Mouse (Mus musculus): ENCODE measurements around the gene Nmnat2.

The Nmnat2 gene

DNA sequence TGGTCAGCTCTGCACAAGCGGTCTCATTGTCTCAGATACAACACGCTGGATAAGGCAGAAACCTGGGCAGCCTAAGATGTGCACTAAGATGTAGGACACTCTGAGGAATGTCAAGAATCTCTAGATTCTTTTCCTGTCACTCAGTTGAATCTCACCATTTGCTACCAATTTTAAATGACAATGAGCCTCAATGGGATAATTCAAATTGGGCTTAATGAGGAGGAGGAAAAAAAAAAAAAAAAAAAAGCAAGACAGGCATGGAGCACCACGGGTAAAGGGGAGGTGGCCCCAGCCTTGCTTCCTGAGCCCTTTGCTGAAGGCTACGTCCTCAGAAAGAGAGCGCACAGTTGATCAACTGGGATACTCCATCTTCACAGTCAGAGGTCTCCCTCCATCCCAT is 138.4 kb downstream of the Nmnat2 start:
- in situ Hi-C loops (cut with MboI, MseI): no loop called here

DNA sequence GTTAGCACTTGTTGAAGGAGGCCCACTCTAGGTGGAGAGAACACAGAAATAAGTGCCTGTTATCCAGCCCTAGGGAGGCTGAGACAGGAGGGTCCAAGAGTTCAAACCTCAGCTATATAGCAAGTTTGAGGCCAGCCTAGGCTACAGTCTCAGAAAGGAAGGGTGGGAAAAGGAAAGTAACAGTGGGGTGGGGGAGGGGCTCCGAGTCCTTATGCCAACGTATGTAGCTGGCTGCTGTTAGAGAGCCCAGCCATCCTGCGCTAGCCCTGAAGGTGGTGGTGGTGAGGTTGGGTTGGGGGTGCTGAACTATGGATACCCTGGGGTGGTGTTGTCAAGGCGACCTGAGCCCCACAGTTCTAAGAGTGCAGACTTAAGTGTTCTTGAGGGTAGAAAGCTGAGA is 138.8 kb downstream of the Nmnat2 start:
- in situ Hi-C loops (cut with MboI, MseI): no loop called here

DNA sequence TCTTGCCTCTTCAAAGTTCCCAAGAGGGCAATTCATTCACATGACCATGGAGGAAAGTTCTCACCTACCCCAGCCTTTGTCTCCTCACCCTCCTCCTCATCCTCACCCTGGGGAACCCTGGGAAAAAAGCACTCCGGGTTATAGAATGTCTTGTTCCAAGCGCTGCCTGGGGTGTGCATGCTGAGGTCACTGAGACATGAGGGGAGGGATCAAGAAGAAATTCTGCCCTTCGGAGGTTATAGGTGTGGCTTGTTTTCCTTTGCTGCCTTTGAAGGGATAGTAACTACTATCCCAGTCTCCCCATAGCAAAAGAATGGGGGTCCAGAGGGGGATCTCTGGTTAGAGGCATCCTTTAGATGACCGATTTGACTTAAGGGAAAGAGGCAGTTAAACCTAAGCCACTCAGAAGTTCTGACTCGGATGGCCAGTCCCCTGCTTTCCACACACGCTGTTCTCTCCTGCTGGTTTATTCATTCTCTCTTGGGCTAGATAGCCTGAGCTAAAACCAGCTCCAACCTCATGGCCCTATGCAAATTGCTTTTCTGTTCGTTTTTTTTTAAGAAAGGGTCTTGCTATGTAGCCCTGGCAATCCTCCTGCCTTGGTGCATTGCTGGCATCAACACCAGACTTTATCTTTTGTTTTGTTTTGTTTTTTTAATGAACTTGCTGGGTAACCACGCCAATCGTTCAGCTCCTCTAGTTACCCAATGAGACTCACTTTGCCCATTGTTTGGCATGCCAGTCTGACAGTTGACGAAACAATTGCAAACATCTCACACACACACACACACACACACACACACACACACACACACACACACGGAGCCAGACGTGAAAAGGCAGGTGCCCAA is 139.7 kb downstream of the Nmnat2 start:
- in situ Hi-C loops (cut with MboI, MseI): no loop called here

DNA sequence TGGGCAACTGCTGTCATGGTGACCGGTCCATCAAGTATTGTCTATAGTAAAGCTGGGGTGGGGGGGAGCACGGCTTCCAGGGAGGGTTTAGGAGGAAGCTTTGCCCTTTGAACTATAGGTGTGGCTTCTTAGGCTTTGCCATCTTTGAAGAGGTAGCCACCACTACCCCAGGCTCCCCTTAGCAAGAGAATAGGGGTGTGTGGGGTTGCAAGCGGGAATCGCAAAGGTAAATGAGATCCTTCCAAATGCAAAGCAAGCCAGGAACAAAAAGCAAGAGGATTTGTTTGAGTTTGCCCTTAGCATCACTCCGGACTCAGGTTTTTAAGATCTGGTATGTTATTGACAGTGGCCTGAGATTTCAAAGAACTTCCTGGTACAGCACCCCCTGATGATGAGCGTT is 140.5 kb downstream of the Nmnat2 start:
- in situ Hi-C loops (cut with MboI, MseI): no loop called here

DNA sequence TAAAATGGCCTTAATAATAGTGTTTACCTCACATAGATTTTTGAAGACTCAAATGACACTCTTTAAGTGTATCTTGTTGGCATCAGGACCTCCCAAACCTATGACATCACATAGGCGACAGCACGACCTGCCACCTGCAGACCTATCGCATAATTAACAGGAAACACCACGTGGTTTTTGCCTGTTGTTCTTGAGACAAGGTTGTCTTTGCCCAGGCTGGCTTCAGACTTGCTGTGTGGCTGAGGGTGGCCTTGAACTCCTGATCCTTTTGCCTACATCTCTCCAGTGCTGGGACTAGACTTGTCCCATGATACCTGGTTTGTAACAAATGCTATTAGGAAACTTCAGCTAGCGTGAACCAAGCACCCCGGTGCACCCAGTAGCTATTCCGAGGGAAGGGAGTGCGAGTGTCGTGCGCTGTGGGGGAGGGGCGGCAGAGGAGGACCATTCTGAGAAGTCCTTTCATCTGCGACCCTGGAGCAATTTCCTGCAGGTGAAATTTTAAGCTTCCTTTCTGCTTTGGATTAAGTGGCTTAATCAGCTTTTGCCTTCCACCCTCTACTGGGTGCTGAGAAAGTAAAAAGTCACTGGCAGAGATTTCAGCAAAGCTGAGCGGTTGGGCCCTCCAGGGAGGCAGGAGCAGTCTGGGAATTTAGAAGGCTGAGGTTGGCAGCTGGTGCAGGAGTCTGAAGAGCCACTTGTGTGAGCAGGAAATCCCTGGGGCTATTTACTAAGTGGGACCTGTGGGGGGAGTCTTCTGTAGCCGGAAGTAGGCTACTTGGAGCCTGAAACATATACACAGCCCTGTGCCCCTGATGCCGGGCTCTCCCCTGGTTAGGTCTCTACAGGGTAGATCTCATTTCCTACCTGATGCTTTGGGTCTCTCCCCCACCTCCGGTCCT is 141.3 kb downstream of the Nmnat2 start:
- in situ Hi-C loops (cut with MboI, MseI): no loop called here

DNA sequence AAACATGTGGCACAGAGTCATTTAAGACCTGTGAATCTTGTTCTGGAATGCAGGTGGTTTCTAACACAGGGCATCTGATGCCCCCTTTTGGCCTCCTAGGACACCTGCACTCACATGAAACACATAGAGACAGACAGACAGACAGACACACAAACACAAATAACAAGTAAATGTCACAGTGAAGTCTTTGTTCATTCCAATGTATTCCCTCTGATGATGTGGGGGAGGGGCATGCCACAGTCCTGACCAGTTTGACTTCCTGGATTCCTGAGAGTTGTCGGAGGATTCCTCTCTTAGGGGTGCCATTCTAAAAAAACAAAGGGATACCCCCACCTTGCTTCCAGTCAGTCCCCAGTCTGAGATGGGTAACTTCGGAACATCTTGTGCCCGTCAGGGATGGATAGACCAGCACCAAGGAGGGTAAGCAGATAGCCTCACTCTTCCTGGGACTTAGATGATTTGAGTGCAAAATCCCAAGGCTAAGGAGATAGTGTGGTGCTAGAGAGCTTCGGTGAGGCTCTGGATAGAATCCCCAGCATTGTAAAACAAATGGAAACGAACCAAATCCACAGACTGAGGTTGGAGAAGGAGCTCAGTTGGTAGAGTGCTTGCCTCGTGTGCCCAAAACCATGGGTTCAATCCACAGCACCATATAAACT is 142.4 kb downstream of the Nmnat2 start:
- in situ Hi-C loops (cut with MboI, MseI): no loop called here

DNA sequence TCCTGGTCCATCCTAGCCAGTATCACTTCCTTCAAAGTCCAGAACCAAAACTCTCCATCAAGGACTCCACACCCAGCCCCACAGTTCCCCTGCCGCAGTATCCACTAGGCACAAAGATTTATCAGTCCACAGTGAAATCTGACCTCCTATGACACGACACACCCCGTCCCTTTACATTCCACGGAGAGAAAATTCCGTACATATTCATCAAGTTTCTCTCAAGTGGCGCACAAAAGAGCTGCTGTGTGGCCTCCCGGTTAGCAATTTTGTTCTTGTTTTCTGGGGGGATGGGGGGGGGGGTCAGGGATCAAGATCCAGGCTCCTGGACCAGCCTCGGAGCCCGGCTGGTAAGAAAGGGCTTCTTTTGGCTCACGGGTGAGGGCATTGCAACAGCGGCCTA is 143.8 kb downstream of the Nmnat2 start:
- in situ Hi-C loops (cut with MboI, MseI): no loop called here

DNA sequence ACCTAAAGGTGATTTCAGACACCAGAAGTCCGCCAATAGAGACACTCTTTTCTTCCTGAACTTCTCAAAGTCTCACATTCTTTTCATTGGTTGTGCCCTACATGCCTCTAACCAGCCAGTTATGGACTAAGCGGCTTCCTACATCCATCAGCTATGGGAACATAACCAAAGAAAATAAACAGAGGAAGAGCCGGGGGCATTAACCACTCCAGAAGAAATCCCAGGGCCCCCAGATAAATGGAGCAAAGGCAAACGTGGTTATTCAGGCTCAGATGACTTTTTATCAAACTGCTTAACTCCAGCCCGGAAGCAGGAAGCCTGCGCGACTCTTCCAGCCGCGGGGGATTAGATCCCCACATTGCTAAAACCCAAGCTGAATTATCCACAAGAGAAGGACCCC is 146.1 kb downstream of the Nmnat2 start:
- in situ Hi-C loops (cut with MboI, MseI): no loop called here

DNA sequence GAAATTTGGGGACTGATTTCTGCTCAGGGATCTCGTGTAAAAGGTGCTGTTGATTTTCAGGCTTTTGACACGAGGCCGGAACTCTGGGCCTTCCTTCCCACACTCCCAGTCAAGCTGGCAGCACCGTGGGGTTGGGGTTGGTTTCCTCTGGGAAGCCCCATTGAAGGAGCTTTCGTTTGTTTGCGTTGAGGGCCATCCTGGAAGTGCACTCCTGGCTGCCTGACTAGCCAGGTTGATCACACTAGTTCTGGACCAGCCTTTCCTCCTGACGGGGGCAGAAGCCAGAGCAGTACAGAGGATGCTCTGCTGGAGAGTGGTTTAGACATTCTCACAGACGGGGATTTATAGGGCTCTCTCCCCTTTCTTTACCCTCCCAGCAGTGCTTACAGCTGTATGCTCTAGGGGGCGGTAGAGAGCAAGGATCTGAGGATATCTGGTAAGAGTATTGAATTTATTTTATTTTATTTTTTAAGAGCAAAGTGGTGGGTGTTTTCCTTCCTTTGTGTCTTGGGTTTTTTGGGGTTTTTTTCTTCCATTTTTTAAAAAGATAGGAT is 146.6 kb downstream of the Nmnat2 start:
- in situ Hi-C loops (cut with MboI, MseI): no loop called here

DNA sequence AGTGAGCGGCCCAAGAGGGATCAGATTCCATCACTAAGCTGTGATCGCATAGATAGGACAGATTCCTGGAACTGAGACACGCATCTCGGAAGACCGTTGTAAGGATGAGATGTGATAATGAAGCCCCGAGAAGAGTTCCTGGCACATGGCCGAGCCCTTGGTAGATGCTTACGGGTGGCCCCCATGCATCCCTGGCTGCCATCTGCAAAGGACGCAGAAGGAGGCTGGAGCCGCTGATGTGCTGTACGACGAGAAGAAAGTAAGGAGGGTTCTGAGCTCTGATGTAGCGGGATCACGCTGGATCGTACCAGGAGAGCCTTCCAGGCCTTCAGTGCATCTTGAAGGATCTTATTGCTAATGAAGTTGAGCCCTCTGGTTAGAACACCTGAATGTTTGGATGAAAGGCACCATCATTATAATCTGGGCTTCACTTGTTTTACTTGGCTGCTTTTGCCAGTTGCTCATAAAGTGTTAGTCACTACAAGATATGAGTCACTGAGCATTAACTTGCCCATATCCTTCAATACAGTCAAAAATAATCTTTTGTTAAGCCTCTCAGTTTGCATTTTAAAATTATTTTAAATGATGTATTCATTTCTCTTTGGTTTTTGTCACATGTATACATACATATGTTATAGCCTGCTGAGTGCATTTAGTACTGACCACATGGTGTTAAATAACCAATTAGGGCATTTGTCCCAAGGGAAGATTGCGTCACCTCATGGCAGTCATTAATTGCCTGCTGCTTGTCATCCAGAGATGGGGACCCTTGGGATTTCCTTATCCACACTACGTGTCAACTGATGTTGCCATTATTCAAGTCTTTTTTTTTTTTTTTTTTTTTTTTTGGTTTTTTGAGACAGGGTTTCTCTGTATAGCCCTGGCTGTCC is 147.7 kb downstream of the Nmnat2 start:
- in situ Hi-C loops (cut with MboI, MseI): no loop called here

DNA sequence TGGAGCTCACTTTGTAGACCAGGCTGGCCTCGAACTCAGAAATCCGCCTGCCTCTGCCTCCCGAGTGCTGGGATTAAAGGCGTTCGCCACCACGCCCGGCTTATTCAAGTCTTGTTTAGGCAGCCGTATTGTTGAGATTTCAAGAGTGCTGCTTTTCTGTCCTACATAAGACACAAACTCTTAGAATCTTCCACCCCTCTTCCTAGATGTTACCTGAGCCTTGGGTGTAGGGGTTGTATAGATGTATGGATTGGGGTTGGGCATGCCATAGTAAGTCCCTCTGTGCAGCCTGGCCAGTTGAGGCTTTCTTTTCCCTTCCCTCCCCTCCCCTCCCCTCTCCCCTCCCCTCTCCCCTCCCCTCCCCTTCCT is 148.4 kb downstream of the Nmnat2 start:
- in situ Hi-C loops (cut with MboI, MseI): no loop called here

DNA sequence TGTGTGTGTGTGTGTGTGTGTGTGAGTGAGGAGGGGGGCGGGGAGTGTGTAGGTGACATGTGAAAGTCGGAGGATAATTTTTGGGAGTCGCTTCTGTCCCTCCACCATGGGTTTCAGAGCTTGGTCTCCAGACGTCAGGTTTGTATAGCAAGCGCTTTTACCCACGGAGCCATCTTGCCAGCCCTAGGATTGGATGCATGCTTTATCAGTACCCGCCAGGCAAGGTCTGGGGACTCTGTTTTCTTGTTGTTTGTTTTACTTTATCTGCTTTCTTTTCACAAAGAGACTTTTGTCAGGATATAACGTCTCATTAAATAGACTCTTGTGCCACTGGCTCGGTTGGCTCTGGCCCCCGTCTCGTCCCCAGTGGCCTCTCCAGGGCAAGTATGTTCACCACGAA is 150.0 kb downstream of the Nmnat2 start:
- in situ Hi-C loops (cut with MboI, MseI): no loop called here

DNA sequence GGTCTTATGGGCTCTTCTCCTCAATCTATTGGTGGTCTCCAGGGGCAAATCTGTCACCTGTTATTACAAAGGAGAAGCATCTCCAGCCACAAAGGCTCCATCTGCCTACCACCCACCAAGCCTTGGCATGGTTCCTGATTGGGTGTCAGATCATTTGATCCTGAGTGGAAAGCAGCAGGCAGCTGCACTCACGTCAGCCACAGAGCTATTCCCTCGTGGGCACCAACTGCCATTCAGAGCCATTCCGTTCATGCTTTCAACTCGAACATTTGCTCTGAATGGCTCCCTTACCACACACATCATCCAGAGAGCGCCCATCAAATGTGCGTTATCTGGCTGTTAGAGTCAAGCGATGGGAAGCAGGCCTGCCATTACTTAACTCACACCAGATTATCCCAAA is 153.1 kb downstream of the Nmnat2 start:
- in situ Hi-C loops (cut with MboI, MseI): no loop called here

DNA sequence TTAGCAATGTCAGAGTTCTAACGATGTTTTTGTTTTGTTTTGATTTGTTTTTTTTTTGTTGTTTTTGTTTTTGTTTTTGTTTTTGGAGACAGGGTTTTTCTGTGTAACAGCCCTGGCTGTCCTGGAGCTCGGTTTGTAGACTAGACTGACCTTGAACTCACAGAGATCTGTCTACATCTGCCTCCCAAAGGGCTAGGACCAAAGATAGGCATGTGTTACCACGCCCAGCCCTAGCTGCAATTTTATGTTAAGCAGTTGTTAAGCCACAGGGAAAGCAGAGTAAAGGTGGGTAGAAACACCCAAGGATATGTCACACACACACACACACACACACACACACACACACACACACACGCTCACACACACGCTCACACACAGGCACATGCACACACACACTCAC is 154.6 kb downstream of the Nmnat2 start:
- in situ Hi-C loops (cut with MboI, MseI): no loop called here

DNA sequence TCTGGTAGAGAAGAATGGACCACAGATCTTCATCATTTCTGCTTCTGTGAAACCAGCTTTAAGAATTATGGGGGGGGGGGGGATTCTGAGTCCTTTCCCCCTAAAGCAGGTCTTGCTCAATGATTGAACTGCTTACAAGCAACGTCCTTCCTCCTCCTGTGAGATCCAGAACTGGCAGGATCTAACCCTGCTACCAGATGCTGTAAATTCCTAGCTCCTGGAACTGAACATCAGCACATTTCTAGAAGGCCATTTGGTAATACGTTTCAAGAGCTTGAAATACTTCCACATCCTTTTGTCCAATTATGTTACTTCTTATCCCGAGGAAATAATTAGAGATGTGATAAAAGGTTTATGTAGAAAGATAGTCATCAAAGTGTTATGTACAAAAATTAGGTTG is 155.0 kb downstream of the Nmnat2 start:
- in situ Hi-C loops (cut with MboI, MseI): loop anchor here (5.0 to 10.0 kb wide), 2 partner anchors 287 to 1905 kb away; no protein-coding TSS in a partner anchor

DNA sequence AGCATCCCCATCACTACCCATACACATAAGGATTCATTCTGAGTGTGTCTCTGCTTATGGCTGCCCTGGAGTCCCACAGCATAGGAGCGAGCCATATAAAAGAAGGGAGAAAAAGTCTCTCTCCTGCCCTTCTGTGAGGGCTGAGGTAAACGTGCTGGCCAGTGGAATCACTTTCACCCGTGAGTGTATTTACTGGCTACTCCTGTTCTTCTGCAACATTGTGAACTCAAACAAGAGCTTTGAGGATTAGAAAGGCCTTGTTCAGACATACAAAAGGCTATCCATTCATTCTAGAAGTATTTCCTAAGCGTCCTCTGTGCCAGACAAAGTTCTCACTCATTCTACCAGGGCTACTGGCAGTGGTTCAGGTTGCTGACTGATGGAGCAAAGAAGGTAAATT is 156.8 kb downstream of the Nmnat2 start:
- in situ Hi-C loops (cut with MboI, MseI): loop anchor here (5.0 to 10.0 kb wide), 2 partner anchors 286 to 1903 kb away; no protein-coding TSS in a partner anchor

DNA sequence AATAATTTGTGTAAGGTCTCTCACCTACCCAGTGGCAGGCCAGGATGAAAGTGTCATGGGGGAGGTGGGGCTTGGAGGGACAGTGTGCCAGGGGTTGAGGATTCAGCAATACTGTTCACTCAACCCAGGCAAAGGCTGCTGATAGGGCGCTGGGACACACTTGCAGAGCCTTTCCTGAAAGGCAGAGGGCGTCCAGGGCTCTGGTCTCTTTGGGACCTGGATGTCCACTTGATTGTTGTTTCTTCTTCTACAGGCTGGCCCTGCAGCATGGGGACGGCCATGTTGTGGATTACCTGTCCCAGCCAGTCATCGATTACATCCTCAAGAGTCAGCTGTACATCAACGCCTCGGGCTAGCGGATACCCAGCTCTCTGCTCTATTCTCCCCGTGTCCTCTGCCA is 160.5 kb downstream of the Nmnat2 start:
- in situ Hi-C loops (cut with MboI, MseI): loop anchor here (10.0 kb wide), 1 partner anchor 1899 kb away; no protein-coding TSS in a partner anchor

DNA sequence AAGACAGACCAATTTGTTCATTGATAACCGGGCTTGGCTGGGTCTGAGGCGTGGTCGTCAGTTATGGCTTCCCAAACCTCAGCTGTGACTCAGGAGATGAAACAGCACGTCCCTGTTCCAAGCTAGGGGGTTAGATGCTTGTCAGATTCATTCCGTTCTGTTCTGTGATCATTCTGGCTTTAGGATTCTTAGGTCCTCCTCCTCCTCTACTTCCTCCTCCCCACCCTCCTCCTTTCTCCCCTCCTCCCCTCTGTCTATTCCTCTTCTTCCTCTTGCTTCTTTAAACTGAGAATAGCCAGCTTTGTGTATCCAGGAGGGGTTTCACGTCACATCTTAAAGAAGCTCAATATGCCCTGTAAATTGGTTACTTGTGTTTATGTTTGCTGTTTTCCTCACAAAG is 165.8 kb downstream of the Nmnat2 start:
- in situ Hi-C loops (cut with MboI, MseI): no loop called here

DNA sequence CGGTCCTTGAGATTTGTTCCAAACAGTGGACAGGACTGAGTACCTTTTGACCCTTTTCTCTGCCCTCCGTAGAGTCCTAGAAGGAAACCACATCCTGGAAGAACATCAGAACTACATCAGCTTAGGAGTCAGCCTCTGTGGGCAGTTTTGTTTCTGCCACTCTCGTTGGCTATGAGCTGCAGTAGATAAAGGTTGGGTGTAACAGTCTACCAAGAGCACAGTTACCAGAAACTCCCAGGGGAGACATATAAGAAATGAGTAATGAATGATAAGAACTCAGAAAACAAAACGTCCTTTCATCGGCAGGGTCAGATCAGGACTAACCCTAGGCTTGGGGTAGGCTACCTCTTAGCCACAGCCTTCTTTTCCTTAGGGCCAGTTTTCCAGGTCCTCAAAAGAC is 166.5 kb downstream of the Nmnat2 start:
- in situ Hi-C loops (cut with MboI, MseI): no loop called here

DNA sequence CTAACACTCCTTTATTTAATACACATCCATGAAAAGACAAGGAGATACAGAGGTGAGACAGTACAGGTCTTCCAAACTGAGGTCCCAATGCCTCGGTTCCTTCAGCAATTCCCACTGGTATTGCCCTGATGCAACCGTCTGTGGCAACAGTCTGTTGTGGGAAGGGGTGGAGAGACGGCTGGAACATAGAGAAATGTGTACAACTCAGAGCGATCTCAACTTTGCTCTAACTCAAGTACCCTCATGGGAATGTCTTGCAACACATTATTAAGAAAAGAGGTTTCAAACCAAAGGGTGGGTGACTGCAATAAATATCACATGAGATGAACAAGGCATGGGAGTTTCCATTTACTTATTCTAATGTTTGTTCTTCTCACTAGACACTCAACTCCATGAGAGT is 168.0 kb downstream of the Nmnat2 start:
- in situ Hi-C loops (cut with MboI, MseI): no loop called here

DNA sequence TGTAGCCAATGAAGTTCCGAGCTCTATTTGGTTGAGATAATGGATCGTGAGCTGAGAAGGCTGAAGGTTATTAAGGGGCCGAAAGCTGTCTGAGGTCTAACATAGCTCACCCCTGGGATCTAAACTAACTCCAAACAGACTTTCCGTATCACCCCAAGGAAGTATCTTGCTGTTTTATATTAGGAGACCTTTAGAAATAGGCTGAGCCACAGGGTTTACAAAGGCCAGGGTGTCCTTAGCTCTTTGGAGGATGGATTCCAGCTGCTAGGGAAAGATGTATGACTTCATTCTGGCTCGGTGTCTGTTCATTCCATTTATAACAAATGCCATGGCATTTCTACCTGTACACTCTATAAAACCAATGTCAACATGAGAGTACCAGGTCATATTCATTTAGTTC is 169.7 kb downstream of the Nmnat2 start:
- in situ Hi-C loops (cut with MboI, MseI): no loop called here

All from regulatory T cell (primary cell).